ENCODE assay signal across 13 mouse cellular contexts in the genomic region with DNA sequence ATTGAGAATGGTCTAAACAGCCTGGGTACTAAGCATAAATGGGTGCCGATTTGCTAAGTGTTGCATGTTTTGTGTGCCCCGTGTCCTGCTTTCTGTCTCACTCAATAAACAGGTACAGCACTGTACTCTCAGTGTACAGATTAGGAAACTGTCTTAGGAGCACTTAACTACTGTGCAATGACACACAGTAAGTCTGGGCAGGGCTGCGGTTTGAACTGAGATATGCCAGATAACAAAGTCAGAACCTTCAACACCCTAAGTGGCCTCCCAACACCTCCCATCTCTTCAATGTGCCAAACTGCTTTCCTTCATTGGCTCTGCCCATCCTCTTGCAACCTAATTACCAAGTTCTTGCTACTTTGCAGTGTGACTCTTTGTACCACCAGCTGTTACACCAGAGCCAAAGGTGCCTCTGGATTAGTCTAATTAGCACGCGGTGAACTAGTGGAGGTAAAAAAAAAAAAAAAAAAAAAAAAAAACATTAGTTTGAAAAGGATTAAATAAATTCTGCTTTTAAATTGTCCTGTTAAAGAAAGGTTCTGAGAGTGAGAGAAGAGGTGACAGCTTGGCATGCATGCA.
DNase-seq lines count a peak whose midpoint lies in the region; ATAC-seq and TF ChIP-seq lines count a peak whose summit lies in the region.
"Had no signal": no experiment of that assay in that cellular context is flagged by ENCODE, and none has a peak within 500 bp of the region (broad histone marks: within the 10 kb centered on the region; RNA-seq: fewer than 3 reads in every experiment).

No protein-coding gene starts in this region.

- ATAC-seq in forebrain, embryonic 11.5 days (replicated peaks; ENCODE audit: low FRiP score) = 0 out of 2 replicates have a peak, but pooled peaks have one; percentile 42
- ATAC-seq in granulocyte monocyte progenitor cell, adult 5-6 weeks (replicated peaks; ENCODE audit: poor library complexity, severe bottlenecking) = peak; percentile 16; the same call in 1 of the 2 replicates
- ATAC-seq in liver, postnatal 0 days = peak; percentile 54
- ATAC-seq in midbrain, embryonic 13.5 days = no peak

- TF ChIP-seq POLR2A in CH12.LX (IDR thresholded peaks at IDR 0.05; ENCODE audit: low read depth, low read length) = no peak
- TF ChIP-seq POLR2A in cerebellum, adult 2 months (IDR thresholded peaks at IDR 0.05; ENCODE audit: borderline replicate concordance, insufficient read depth, low read length) = no peak

- no peaks in the 10 kb centered on the region for H3K27me3 ChIP-seq in forebrain, embryonic 11.5 days (ENCODE audit: control insufficient read depth, insufficient read depth, low read length)
- H3K27me3 ChIP-seq in forebrain, embryonic 10.5 days (ENCODE audit: poor library complexity, severe bottlenecking) = peaks cover 7% of the 10 kb centered on the region; the same call in 1 of the 2 replicates
- H3K27me3 ChIP-seq in CH12.LX (replicated peaks) = no peaks in the 10 kb centered on the region
- no peaks in the 10 kb centered on the region for H3K27me3 ChIP-seq in liver, postnatal 0 days (ENCODE audit: insufficient read depth, low read length)
- no peaks in the 10 kb centered on the region for H3K27me3 ChIP-seq in cerebellum, adult 2 months (ENCODE audit: control insufficient read depth, insufficient read depth, low read length)
- 0 out of 2 replicates have a peak, but pooled peaks cover 4% of the 10 kb centered on the region for H3K27me3 ChIP-seq in midbrain, embryonic 13.5 days

- in situ Hi-C loops in CH12.LX (cut with MboI; ENCODE audit: low pct_ligation_motif_present, low pct_unique_long_range_greater_than_20kb, low sequenced_read_pairs) = no loop called here

- no peaks in the 10 kb centered on the region for H3K79me2 ChIP-seq in CH12.LX (replicated peaks; ENCODE audit: control insufficient read depth, extremely low read depth, insufficient read depth, poor library complexity, severe bottlenecking)

- H3K4me1 ChIP-seq in forebrain, embryonic 11.5 days (replicated peaks; ENCODE audit: control insufficient read depth, insufficient read depth, low read length) = no peaks in the 10 kb centered on the region
- H3K4me1 ChIP-seq in forebrain, embryonic 10.5 days = peaks cover 19% of the 10 kb centered on the region
- peaks cover 15 to 66% of the 10 kb centered on the region in 2 experiments for H3K4me1 ChIP-seq in CH12.LX (ENCODE audit: control insufficient read depth in 1 of 2, insufficient read depth in 2 of 2)
- peaks cover 5% of the 10 kb centered on the region; the same call in 1 of the 2 replicates for H3K4me1 ChIP-seq in liver, postnatal 0 days (ENCODE audit: insufficient read depth)
- no peaks in the 10 kb centered on the region for H3K4me1 ChIP-seq in cerebellum, adult 2 months (ENCODE audit: control insufficient read depth, insufficient read depth, low read length)
- 0 out of 2 replicates have a peak, but pooled peaks cover 2% of the 10 kb centered on the region for H3K4me1 ChIP-seq in midbrain, embryonic 13.5 days (replicated peaks)

- TF ChIP-seq EP300 in CH12.LX (IDR thresholded peaks at IDR 0.05; ENCODE audit: low read length) = no peak
- no peak for TF ChIP-seq EP300 in liver, postnatal 0 days (IDR thresholded peaks at IDR 0.05; ENCODE audit: low read depth)

- dilution Hi-C loops in CH12.LX (cut with MboI; ENCODE audit: extremely low pct_ligation_motif_present, extremely low pct_unique_long_range_greater_than_20kb, low sequenced_read_pairs) = no loop called here

- H3K4me2 ChIP-seq in forebrain, embryonic 11.5 days (ENCODE audit: low read depth, low read length, severe bottlenecking) = no peak overlapping the region
- H3K4me2 ChIP-seq in CH12.LX (ENCODE audit: insufficient read depth, low read depth, poor library complexity, severe bottlenecking) = no peak overlapping the region
- H3K4me2 ChIP-seq in liver, postnatal 0 days (ENCODE audit: low read depth, low read length) = no peak overlapping the region
- no peak overlapping the region for H3K4me2 ChIP-seq in midbrain, embryonic 13.5 days (replicated peaks)
- H3K4me2 ChIP-seq: lung, embryonic 14.5 days; midbrain, embryonic 11.5 days had no signal

- no peak overlapping the region for H3K9ac ChIP-seq in forebrain, embryonic 11.5 days (ENCODE audit: low read length)
- no peak overlapping the region for H3K9ac ChIP-seq in CH12.LX (ENCODE audit: insufficient read depth, low read depth)
- no peak overlapping the region for H3K9ac ChIP-seq in liver, postnatal 0 days (replicated peaks)
- H3K9ac ChIP-seq in midbrain, embryonic 13.5 days (replicated peaks) = no peak overlapping the region
- H3K9ac ChIP-seq: lung, embryonic 14.5 days had no signal

- no peak for TF ChIP-seq RAD21 in CH12.LX (IDR thresholded peaks at IDR 0.05; ENCODE audit: low read depth, low read length)

- TF ChIP-seq CTCF in CH12.LX (conservative IDR thresholded peaks at IDR 0.05 in 1 of 2, IDR thresholded peaks at IDR 0.05 in 1 of 2; ENCODE audit: low read depth in 2 of 2, low read length in 2 of 2) = no peak
- TF ChIP-seq CTCF in liver, postnatal 0 days (IDR thresholded peaks at IDR 0.05; ENCODE audit: low read depth) = no peak
- no peak for TF ChIP-seq CTCF in cerebellum, adult 2 months (IDR thresholded peaks at IDR 0.05; ENCODE audit: borderline replicate concordance, insufficient read depth, low read depth, low read length)

- H3K9me3 ChIP-seq in forebrain, embryonic 11.5 days (ENCODE audit: control insufficient read depth, low read length) = no peaks in the 10 kb centered on the region
- H3K9me3 ChIP-seq in forebrain, embryonic 10.5 days = no peaks in the 10 kb centered on the region
- H3K9me3 ChIP-seq in CH12.LX (replicated peaks; ENCODE audit: low read length) = no peaks in the 10 kb centered on the region
- no peaks in the 10 kb centered on the region for H3K9me3 ChIP-seq in liver, postnatal 0 days (ENCODE audit: low read length)
- no peaks in the 10 kb centered on the region for H3K9me3 ChIP-seq in midbrain, embryonic 13.5 days

- no peaks in the 10 kb centered on the region for H3K36me3 ChIP-seq in forebrain, embryonic 11.5 days (ENCODE audit: control insufficient read depth, insufficient read depth, low read length)
- no peaks in the 10 kb centered on the region for H3K36me3 ChIP-seq in forebrain, embryonic 10.5 days (replicated peaks)
- H3K36me3 ChIP-seq in CH12.LX (replicated peaks in 1 of 2; ENCODE audit: control insufficient read depth in 1 of 2, insufficient read depth in 1 of 2, low read length in 1 of 2) = peaks cover 0 to 14% of the 10 kb centered on the region in 2 experiments
- H3K36me3 ChIP-seq in liver, postnatal 0 days (replicated peaks; ENCODE audit: insufficient read depth, low read length) = peaks cover 3% of the 10 kb centered on the region; the same call in 1 of the 2 replicates
- no peaks in the 10 kb centered on the region for H3K36me3 ChIP-seq in midbrain, embryonic 13.5 days

- no peak overlapping the region for H3K4me3 ChIP-seq in forebrain, embryonic 11.5 days (ENCODE audit: low read depth, low read length)
- no peak overlapping the region for H3K4me3 ChIP-seq in forebrain, embryonic 10.5 days
- no peak overlapping the region for H3K4me3 ChIP-seq in CH12.LX (replicated peaks in 1 of 3; ENCODE audit: low read depth in 2 of 3, low read length in 2 of 3, poor library complexity in 1 of 3)
- no peak overlapping the region for H3K4me3 ChIP-seq in liver, postnatal 0 days (ENCODE audit: low read depth, low read length)
- no peak overlapping the region for H3K4me3 ChIP-seq in cerebellum, adult 2 months (replicated peaks; ENCODE audit: insufficient read depth, low read depth, low read length)
- no peak overlapping the region for H3K4me3 ChIP-seq in midbrain, embryonic 13.5 days (replicated peaks)
- H3K4me3 ChIP-seq: erythroblast, embryonic 14.5 days had no signal

- no peak overlapping the region for H3K27ac ChIP-seq in forebrain, embryonic 11.5 days (ENCODE audit: low read depth, low read length)
- H3K27ac ChIP-seq in forebrain, embryonic 10.5 days = no peak overlapping the region
- no peak overlapping the region for H3K27ac ChIP-seq in CH12.LX (ENCODE audit: insufficient read depth, low read depth)
- H3K27ac ChIP-seq in liver, postnatal 0 days (ENCODE audit: low read depth) = no peak overlapping the region
- H3K27ac ChIP-seq in cerebellum, adult 2 months (ENCODE audit: insufficient read depth, low read length) = no peak overlapping the region
- H3K27ac ChIP-seq in midbrain, embryonic 13.5 days = no peak overlapping the region

- WGBS in forebrain, embryonic 11.5 days = 52% methylated on average over 5 of the region's 5 CpGs
- 53% methylated on average over 5 of the region's 5 CpGs for WGBS in forebrain, embryonic 10.5 days
- 29% methylated on average over 5 of the region's 5 CpGs for WGBS in liver, postnatal 0 days (ENCODE audit: insufficient replicate concordance)
- WGBS in cerebellum, adult 2 months = 79% methylated on average over 5 of the region's 5 CpGs
- WGBS in midbrain, embryonic 13.5 days = 56% methylated on average over 5 of the region's 5 CpGs

- no peak for DNase-seq in forebrain, embryonic 11.5 days (ENCODE audit: low spot score)
- DNase-seq in forebrain, embryonic 10.5 days (ENCODE audit: extremely low spot score, low spot score) = no peak
- DNase-seq in CH12.LX (ENCODE audit: extremely low read depth) = no peak
- DNase-seq in liver, postnatal 0 days = no peak
- DNase-seq in cerebellum, adult 2 months = no peak
- no peak for DNase-seq in adrenal gland, postnatal 36 days
- DNase-seq: cerebellum, adult 8-10 months; embryo, embryonic 11 days; lung, embryonic 14.5 days had no signal

TF ChIP-seq in CH12.LX, 34 proteins besides CTCF, POLR2A, EP300 and RAD21:
- no peak for TF ChIP-seq NELFE (IDR thresholded peaks at IDR 0.05; ENCODE audit: low read depth, low read length)
- TF ChIP-seq ZNF384 (IDR thresholded peaks at IDR 0.05; ENCODE audit: low read depth, low read length) = peak; percentile 27; the same call in 1 of the 2 replicates
- TF ChIP-seq HCFC1 (IDR thresholded peaks at IDR 0.05; ENCODE audit: low read depth, low read length) = no peak
- TF ChIP-seq TBP (conservative IDR thresholded peaks at IDR 0.05; ENCODE audit: low read depth, low read length) = no peak
- TF ChIP-seq SIN3A (IDR thresholded peaks at IDR 0.05; ENCODE audit: low read length) = no peak
